Mouse (Mus musculus): ENCODE results near the gene Sel1l.

DNA sequence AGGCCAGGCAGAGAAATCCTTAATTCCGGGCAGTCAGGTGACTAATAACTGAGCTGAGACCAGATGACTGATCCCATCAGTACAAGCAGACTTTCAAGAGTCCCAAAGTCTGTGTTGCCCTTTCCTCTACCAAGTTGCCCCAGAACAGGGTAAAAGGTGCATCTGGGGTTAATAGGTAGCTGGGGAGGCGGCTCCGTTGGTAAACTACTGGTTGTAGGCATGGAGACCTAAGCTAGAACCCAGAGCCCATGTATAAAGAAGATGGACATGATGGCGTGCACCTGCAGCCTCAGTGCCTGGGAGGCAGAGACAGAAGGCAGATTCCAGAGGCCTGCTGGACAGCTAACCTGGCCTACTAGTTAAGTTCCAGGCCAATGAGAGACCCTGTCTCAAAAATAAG is 30.2 kb downstream of the Sel1l start:
- TF ChIP-seq CTCF (conservative IDR thresholded peaks at IDR 0.05; ENCODE audit: low read length) (no peak), NANOG (IDR thresholded peaks at IDR 0.05; ENCODE audit: borderline replicate concordance, low read length) (no peak), POU5F1 (IDR thresholded peaks at IDR 0.05; ENCODE audit: borderline replicate concordance, low read length) (no peak)
